Mouse (Mus musculus) hindbrain, embryonic 12.5 days (tissue): ENCODE results near the gene Mrps18b. TPM values are rescaled to one million over a fixed set of nuclear protein-coding genes. Genes with fewer than 3 reads are reported as not detected.

Source experiments
- ATAC-seq: fragments of 200-750 bp; cut with Nextera tagmentation; 2 replicates; pipeline ENCODE4 v1.8.0; 2017; ENCODE audit warnings: moderate TSS enrichment; ENCODE audit not compliant: low FRiP score
- H3K27ac ChIP-seq: fragments of 300-500 bp; sonication (generic); 2 replicates; pipeline ENCODE4 v1.5.1; 2016; ENCODE audit warnings: mild to moderate bottlenecking
- H3K27me3 ChIP-seq: fragments of 300-500 bp; sonication (generic); 2 replicates; pipeline ENCODE4 v1.6.1; 2016; ENCODE audit warnings: mild to moderate bottlenecking
- H3K36me3 ChIP-seq: fragments of 300-500 bp; sonication (generic); 2 replicates; pipeline ENCODE4 v1.6.1; 2016; ENCODE audit warnings: mild to moderate bottlenecking
- H3K4me1 ChIP-seq: fragments of 300-500 bp; sonication (generic); 2 replicates; pipeline ENCODE4 v1.6.1; 2016
- H3K4me2 ChIP-seq: fragments of 300-500 bp; sonication (generic); replicated peaks from 2 replicates; pipeline ENCODE4 v1.6.1; 2016; ENCODE audit warnings: mild to moderate bottlenecking
- H3K4me3 ChIP-seq: fragments of 300-500 bp; sonication (generic); 2 replicates; pipeline ENCODE4 v1.5.1; 2016; ENCODE audit warnings: mild to moderate bottlenecking
- H3K9ac ChIP-seq: fragments of 300-500 bp; sonication (generic); 2 replicates; pipeline ENCODE4 v1.6.1; 2016; ENCODE audit warnings: mild to moderate bottlenecking, moderate library complexity
- H3K9me3 ChIP-seq: fragments of 300-500 bp; sonication (generic); replicated peaks from 2 replicates; pipeline ENCODE4 v1.6.1; 2016; ENCODE audit warnings: mild to moderate bottlenecking
- WGBS: fragments of 180-500 bp; shearing (Covaris S2); methylation state at CpG from one replicate; pipeline ENCODE4 v1.1.7; 2016; 5-methylcytosine and 5-hydroxymethylcytosine counted together
- polyA plus RNA-seq: library from polyadenylated mRNA; unstranded; fragments of >200 nt; fragmentation: Nextera tagmentation; extraction: Ambion mirVana; gene quantifications from 2 replicates; pipeline ENCODE4 v1.2.1, GENCODE M21; 2016

Mrps18b gene
- polyA plus RNA-seq, 1 experiment from 2014 or later, result 51.1 TPM

DNA sequence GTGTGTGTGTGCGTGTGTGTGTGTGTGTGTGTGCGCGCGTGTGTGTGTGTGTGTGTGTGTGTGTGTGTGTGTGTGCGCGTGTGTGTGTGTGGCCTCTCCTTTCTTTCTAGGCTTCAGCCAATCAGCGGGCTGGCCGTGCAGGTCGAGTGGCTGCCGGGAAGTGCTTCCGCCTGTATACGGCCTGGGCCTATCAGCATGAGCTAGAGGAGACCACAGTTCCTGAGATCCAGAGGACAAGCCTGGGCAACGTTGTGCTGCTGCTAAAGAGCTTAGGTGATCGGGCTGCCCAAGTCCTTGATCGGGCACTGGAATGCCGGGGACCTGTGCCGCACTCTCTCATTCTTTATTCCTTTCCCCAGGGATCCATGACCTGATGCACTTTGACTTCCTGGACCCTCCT is 28.5 kb downstream of the Mrps18b start:
- WGBS, result 94% methylated on average over 11 of the region's 17 CpGs
- Histone ChIP-seq H3K27ac (no peak overlapping the region), H3K4me3 (no peak overlapping the region), H3K9ac (no peak overlapping the region), H3K9me3 (no peaks in the 10 kb centered on the region), H3K27me3 (no peaks in the 10 kb centered on the region), H3K36me3 (peaks cover 97% of the 10 kb centered on the region), H3K4me1 (no peaks in the 10 kb centered on the region), H3K4me2 (no peak overlapping the region)
- no peak for ATAC-seq

DNA sequence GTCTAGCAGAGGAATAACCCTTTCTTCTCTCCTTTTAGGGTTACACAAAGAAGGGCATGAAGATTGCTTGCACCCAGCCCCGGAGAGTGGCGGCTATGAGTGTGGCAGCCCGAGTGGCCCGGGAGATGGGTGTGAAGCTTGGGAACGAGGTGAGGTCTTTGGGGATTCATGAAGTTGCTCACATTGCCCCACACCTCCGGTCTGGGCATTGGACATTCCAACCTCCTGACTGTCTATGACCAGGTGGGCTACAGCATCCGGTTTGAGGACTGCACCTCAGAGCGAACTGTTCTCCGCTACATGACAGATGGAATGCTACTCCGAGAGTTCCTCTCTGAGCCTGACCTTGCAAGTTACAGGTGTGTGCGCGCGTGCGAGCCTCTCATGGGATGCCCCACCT is 32.4 kb downstream of the Mrps18b start:
- H3K4me2 ChIP-seq, result no peak overlapping the region
- no peak overlapping the region for H3K9ac ChIP-seq
- no peaks in the 10 kb centered on the region for H3K9me3 ChIP-seq
- no peak overlapping the region for H3K27ac ChIP-seq
- no peak for ATAC-seq
- no peak overlapping the region for H3K4me3 ChIP-seq
- peaks cover 73% of the 10 kb centered on the region for H3K36me3 ChIP-seq
- 94% methylated on average over 14 of the region's 14 CpGs for WGBS
- H3K27me3 ChIP-seq, result no peaks in the 10 kb centered on the region
- peaks cover 11% of the 10 kb centered on the region for H3K4me1 ChIP-seq

DNA sequence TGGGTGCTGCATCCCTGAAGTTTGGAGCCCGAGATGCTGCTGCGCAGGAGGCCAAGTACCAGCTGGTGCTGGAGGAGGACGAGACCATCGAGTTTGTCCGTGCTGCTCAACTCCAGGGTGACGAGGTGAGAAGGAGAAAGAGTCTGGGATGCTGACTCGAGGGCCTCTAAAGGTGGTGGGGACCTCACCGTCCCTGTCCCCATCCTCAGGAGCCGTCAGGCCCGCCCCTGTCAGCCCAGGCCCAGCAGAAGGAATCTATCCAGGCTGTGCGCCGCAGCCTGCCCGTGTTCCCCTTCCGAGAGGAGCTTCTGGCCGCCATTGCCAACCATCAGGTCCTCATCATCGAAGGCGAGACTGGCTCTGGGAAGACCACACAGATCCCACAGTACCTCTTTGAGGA is 33.3 kb downstream of the Mrps18b start:
- WGBS, result 92% methylated on average over 17 of the region's 17 CpGs
- H3K36me3 ChIP-seq, result peaks cover 65% of the 10 kb centered on the region
- no peak overlapping the region for H3K4me3 ChIP-seq

DNA sequence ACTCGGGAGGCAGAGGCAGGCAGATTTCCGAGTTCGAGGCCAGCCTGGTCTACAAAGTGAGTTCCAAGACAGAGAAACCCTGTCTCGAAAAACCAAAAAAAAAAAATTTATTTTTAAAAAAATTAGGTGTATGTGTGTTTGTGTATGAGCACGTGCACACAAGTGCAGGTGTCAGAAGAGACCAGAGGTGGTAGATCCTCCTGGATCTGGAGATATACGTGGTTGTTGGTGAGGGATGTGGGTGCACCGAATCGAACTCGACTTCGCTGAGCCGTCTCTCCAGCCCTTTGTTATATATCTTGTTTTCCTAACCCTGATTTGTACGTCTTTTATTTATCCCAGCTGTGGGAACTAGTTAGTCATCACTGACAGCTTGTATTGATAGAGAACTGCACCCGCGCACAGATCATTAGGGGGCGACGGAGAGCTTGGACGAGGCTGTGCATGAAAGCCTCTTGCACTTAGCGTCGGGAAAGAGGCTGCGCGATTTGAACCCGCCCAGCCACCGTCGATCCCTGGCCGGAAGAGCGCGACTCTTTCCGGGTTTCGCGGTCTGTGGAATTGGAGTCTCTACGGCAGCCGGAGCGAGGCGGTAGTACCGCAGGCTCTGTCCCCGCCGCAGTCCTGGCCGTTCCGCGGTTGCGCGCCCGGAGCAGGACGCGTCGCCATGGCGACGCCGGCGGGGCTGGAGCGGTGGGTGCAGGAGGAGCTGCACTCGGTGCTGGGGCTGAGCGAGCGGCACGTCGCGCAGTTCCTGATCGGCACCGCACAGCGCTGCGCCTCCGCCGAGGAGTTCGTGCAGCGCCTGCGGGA is 36.7 kb downstream of the Mrps18b start, which contains the start of gene Dhx16:
Gene Dhx16, plus strand, starts transcription at position 575 of the 813 bp plus-strand sequence.
- ATAC-seq, result peak; percentile 91
- Histone ChIP-seq H3K4me2 (peak within 1 kb of the TSS; percentile 71), H3K4me3 (peak within 1 kb of the TSS; percentile 78), H3K9ac (peak within 1 kb of the TSS; percentile 82), H3K27me3 (no peaks in the 10 kb centered on the region), H3K9me3 (no peaks in the 10 kb centered on the region), H3K27ac (peak within 1 kb of the TSS; percentile 71), H3K4me1 (peaks cover 11% of the 10 kb centered on the region), H3K36me3 (peaks cover 49% of the 10 kb centered on the region)
- WGBS, result 6% methylated on average over 66 of the region's 66 CpGs

More for the DNA sequence above, 33.3 kb downstream of the Mrps18b start:
- no peak overlapping the region for H3K27ac ChIP-seq
- ATAC-seq, result no peak
- no peak overlapping the region for H3K4me2 ChIP-seq
- H3K4me1 ChIP-seq, result peaks cover 11% of the 10 kb centered on the region
- H3K27me3 ChIP-seq, result no peaks in the 10 kb centered on the region
- no peaks in the 10 kb centered on the region for H3K9me3 ChIP-seq
- no peak overlapping the region for H3K9ac ChIP-seq

DNA sequence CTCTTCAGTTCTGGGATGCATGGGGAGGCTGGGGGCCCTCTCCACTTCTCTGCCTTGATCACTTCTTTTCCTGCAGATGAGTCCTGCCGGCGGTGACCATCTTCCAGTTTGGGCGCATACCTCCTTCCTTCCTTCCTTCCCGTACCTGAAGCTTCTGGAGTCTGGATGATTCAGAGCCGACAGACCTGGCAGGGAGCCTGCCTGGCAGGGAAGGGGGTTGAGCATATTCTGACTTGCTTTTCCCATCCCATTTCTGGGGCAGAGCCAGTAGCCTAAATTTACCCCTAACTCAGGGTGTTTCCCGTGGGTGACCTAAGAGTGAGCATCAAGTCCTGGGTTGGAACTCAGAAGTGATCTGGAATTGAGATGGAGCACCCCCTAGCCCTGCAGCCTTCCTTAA is 41.5 kb downstream of the Mrps18b start:
- no peak overlapping the region for H3K9ac ChIP-seq

DNA sequence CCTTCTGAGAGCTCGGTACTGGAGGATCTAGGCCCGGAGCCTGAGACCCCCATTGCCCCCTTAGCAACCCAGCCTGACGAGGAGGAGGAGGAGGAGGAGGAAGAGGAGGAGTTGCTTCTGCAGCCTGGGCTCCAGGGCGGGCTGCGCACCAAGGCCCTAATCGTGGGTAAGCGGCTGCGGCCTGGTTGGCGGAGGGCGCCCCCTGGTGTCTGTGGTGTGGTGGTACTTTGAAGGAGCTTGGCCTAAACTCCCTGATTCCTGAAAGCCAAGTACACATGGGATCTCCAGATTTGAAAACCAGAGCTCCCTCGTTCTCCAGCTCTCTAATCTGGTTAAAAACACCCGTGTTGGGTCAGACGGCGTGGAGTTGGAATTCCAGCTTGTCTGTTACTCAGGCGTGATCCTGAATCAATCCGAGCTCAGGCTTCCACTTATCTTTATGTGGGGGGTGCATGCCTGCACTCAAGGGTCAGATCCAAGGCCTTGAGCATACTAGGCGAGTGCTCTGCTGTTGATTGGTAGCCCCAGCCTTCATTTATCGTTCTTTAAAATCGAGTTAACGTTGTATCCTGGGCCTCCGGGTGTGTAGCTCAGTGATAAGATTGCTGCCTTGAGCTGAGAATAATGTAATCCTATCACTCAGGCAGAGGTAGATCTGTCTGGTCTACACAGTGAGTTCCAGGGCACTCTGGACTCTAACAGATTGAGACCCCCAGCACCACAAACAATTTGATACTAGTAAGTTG is 42.2 kb downstream of the Mrps18b start:
- WGBS, result 32% methylated on average over 21 of the region's 21 CpGs
- Histone ChIP-seq H3K27me3 (no peaks in the 10 kb centered on the region), H3K9ac (no peak overlapping the region), H3K27ac (no peak overlapping the region), H3K4me1 (peaks cover 42% of the 10 kb centered on the region), H3K4me2 (peak overlapping the region; percentile 31), H3K4me3 (peak overlapping the region; percentile 14; the same call in 1 of the 2 replicates), H3K36me3 (peaks cover 38% of the 10 kb centered on the region), H3K9me3 (peaks cover 6% of the 10 kb centered on the region; the same call in 1 of the 2 replicates)
- peak; percentile 15 for ATAC-seq

More for the DNA sequence above, 41.5 kb downstream of the Mrps18b start:
- peaks cover 34% of the 10 kb centered on the region for H3K4me1 ChIP-seq
- WGBS, result 95% methylated on average over 6 of the region's 6 CpGs
- no peak for ATAC-seq
- H3K27me3 ChIP-seq, result no peaks in the 10 kb centered on the region
- peaks cover 38% of the 10 kb centered on the region for H3K36me3 ChIP-seq
- no peak overlapping the region for H3K4me2 ChIP-seq
- H3K9me3 ChIP-seq, result peaks cover 6% of the 10 kb centered on the region; the same call in 1 of the 2 replicates
- no peak overlapping the region for H3K4me3 ChIP-seq
- no peak overlapping the region for H3K27ac ChIP-seq

DNA sequence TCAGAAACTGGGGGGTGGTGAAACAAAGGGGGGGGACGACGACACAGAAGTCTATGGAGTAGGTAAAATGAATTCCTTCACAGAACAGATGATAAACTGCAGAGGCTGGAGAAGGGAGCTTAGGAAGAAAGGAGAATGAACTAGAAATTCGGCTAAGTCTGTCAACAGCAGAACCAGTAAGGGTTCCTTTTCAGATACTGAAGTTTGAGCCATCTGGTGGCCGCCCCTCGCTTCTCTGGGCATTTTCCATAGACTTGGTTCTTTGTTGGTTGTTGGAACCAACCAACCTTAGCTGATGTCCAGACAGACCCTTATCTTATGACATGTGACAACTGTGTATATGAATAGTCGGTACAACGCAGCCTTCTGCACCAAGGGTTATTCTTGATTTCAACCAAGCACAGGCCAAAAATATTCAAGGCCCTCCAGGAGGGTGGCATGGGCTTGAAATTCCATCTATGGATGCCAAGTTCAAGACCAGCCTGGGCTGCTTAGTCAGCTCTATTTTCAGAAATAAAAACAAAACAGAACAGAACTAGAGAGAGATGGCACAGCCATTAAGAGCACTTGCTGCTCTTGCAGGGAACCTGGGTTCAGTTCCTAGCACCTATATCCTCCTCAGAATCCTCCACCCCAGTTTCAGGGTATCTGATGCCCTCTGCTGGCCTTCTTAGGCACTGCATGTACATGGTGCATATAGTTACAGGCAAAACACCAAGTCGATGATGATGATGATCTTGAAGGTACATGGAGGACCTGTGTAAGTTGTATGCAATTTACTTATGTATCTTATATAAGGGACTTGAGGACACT is 45.1 kb downstream of the Mrps18b start:
- H3K9me3 ChIP-seq, result peaks cover 6% of the 10 kb centered on the region; the same call in 1 of the 2 replicates
- H3K9ac ChIP-seq, result no peak overlapping the region
- H3K27ac ChIP-seq, result peak overlapping the region; percentile 73; the same call in 1 of the 2 replicates
- peaks cover 33% of the 10 kb centered on the region for H3K36me3 ChIP-seq
- H3K4me1 ChIP-seq, result peaks cover 61% of the 10 kb centered on the region
- peak overlapping the region; percentile 75 for H3K4me3 ChIP-seq
- H3K4me2 ChIP-seq, result peak overlapping the region; percentile 99
- no peak for ATAC-seq
- no peaks in the 10 kb centered on the region for H3K27me3 ChIP-seq
- WGBS, result 88% methylated on average over 8 of the region's 8 CpGs

DNA sequence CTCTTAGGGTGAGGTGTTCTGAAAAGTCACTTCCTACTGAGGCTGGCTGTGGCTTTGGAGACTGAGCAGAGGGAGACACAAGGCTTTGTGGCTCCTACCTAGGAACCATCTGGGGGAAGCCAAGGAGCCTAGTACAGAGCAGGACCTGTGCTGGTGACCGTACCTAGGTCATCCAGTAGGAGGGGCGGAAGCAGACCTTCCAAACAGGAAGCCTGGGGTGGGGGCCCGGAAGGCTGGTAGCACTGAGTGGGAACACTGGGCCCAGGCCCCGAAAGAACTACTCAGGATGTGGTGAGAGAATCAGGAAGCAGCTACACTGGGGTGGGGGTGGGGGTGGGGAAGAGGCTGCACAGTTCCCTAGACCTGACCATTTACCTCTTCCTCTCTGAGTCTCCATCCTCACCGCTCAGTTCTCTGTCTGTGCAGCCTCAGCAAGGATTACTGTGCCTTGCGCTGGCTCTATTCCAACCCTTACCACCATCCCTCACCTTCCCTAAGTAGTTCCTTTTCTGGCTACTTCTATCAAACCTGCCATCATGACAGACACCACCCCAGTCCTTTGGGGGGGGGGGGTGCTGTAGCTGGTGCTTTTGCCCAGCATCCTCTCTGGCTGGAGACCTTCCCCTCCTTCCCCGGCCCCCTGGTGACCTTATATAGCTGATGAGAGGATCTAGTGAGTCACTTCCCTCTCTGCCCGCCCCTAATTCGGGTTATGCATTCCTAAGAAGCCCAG is 45.9 kb downstream of the Mrps18b start:
- Histone ChIP-seq H3K27ac (peak overlapping the region; percentile 73), H3K9ac (peak overlapping the region; percentile 85), H3K9me3 (peaks cover 6% of the 10 kb centered on the region; the same call in 1 of the 2 replicates), H3K4me3 (peak overlapping the region; percentile 75), H3K36me3 (peaks cover 28% of the 10 kb centered on the region), H3K4me1 (peaks cover 61% of the 10 kb centered on the region), H3K27me3 (no peaks in the 10 kb centered on the region), H3K4me2 (peak overlapping the region; percentile 99)
- WGBS, result 66% methylated on average over 9 of the region's 9 CpGs
- ATAC-seq, result no peak

DNA sequence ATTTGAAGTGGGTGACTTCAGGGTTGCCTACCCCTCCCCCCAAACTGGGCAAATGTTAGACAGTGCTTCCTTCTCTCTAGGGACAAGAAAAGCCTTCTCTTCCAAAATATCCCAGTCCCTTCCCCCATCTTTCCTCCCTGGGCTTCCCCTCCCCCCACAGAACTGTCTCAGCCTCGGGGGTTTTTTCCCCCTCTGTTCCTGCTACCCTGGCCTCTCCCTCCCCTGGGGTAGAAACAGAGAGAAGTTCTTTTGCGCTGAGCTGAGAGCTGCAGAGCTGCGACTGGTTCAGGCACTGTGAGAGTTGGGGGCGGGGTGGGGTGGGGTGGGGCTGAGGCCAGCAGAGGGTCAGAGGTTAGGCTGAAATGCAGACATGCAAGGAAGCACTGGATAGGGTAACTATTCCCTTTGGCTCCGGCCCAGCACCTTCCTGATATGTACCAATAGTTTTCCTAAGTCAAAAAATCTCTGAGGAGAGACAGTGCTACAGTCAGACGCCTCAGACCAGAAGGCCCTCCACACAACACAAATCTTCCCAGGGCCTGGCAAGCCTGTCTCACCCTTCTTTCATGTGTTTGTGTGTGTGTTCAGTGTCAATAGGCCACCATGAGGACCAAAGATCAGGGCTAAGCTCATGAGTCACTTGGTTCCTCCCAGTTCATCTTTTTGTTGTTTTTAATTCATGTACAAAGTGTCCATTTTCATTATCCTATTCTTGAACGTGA is 46.7 kb downstream of the Mrps18b start:
- H3K4me3 ChIP-seq, result peak overlapping the region; percentile 75
- H3K4me1 ChIP-seq, result peaks cover 68% of the 10 kb centered on the region
- ATAC-seq, result no peak
- H3K36me3 ChIP-seq, result peaks cover 20% of the 10 kb centered on the region
- peaks cover 6% of the 10 kb centered on the region; the same call in 1 of the 2 replicates for H3K9me3 ChIP-seq
- H3K27me3 ChIP-seq, result no peaks in the 10 kb centered on the region
- peak overlapping the region; percentile 73 for H3K27ac ChIP-seq
- H3K4me2 ChIP-seq, result peak overlapping the region; percentile 99
- peak overlapping the region; percentile 85 for H3K9ac ChIP-seq
- WGBS, result 2% methylated on average over 7 of the region's 7 CpGs

DNA sequence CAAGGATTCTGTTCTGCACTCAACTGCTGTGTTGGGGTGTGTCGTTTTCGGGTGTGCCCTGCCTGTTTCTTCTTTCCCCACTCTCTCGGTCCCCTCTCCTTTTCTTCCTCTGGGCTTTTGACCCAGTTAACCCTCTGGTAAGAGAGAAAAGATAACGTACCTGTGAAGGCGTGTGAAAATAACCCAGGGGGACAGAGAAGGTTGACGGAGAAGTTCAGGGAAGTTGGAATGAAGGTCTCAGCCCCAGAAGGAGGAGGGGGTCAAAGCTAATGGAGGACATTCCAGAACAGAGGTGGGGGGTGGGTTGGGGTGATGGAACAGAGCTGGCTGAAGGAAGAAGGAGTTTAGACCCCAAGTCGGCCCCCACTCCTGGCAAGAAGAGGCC is 47.2 kb downstream of the Mrps18b start:
- Histone ChIP-seq H3K9ac (peak overlapping the region; percentile 85), H3K9me3 (peaks cover 6% of the 10 kb centered on the region; the same call in 1 of the 2 replicates), H3K4me3 (peak overlapping the region; percentile 75), H3K27me3 (no peaks in the 10 kb centered on the region), H3K36me3 (peaks cover 15% of the 10 kb centered on the region), H3K4me1 (peaks cover 70% of the 10 kb centered on the region), H3K4me2 (peak overlapping the region; percentile 99), H3K27ac (peak overlapping the region; percentile 73)
- WGBS, result 1% methylated on average over 7 of the region's 7 CpGs
- no peak for ATAC-seq
